Mouse (Mus musculus) ES-Bruce4 (cell line): Measurements from ENCODE around the gene Ghsr.

Experiments used
- CTCF ChIP-seq: IDR thresholded peaks from one replicate; pipeline ENCODE4 v1.8.1; 2011; ENCODE audit warnings: low read depth, low read length
- EP300 ChIP-seq: IDR thresholded peaks from 2 replicates; pipeline ENCODE4 v1.6.1; 2011; ENCODE audit warnings: low read depth, low read length; ENCODE audit not compliant: insufficient read depth
- POLR2A ChIP-seq: IDR thresholded peaks from one replicate; pipeline ENCODE4 v1.8.1; 2011; ENCODE audit warnings: low read length; ENCODE audit not compliant: insufficient read depth

DNA sequence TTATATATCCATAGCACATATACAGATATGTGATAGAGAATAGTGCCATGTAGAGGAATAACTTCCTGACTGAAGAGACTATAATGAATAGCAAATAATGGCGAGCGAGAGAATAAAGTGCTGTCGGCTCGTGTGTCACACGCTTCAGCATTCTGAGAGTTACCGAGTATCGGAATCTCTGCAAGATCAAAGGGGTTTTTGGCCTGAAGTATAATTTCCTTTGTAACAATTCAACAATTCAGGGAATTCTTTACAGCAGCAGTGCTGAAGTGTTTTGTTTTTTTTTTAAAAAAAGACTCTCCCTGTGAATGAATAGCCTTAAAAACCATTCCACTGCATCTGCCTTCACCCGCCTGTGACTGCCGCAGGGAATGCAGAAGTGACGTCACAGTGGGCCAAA is 45.6 kb downstream of the Ghsr start:
- TF ChIP-seq CTCF: no peak
- TF ChIP-seq POLR2A: no peak
- no peak for TF ChIP-seq EP300
